Mouse (Mus musculus) cortical plate, adult 2 months (tissue): ENCODE measurements at regions not wholly inside any gene's neighbourhood (a gene's known extent, or its start where the extent isn't known, plus 50 kb on each side); places are given as distances from the start of the nearest gene placed in this dataset.
A peak's percentile ranks its signal among the peaks of the same experiment; 100 is the strongest.

Experiments used
- H3K27ac ChIP-seq: fragments of 200-500 bp; 2 replicates; pipeline ENCODE4 v1.5.1; 2012; ENCODE audit warnings: low read length, control low read depth, inconsistent platforms; ENCODE audit not compliant: insufficient read depth
- H3K4me1 ChIP-seq: fragments of 200-500 bp; 2 replicates; pipeline ENCODE4 v1.6.1; 2011; ENCODE audit warnings: low read length; ENCODE audit not compliant: control insufficient read depth, insufficient read depth
- H3K4me3 ChIP-seq: fragments of 200-500 bp; 2 replicates; pipeline ENCODE4 v1.5.1; 2011; ENCODE audit warnings: mild to moderate bottlenecking, low read length, control low read depth; ENCODE audit not compliant: insufficient read depth
- CTCF ChIP-seq: fragments of 200-500 bp; IDR thresholded peaks from 2 replicates; pipeline ENCODE4 v1.5.1; 2011; ENCODE audit warnings: mild to moderate bottlenecking, control low read depth, low read length; ENCODE audit not compliant: insufficient read depth; ENCODE audit errors: extremely low read depth
- POLR2A ChIP-seq: fragments of 200-500 bp; IDR thresholded peaks from 2 replicates; pipeline ENCODE4 v1.6.1; 2011; ENCODE audit warnings: mild to moderate bottlenecking, low read length, control low read depth; ENCODE audit not compliant: insufficient read depth; ENCODE audit errors: extremely low read depth

DNA sequence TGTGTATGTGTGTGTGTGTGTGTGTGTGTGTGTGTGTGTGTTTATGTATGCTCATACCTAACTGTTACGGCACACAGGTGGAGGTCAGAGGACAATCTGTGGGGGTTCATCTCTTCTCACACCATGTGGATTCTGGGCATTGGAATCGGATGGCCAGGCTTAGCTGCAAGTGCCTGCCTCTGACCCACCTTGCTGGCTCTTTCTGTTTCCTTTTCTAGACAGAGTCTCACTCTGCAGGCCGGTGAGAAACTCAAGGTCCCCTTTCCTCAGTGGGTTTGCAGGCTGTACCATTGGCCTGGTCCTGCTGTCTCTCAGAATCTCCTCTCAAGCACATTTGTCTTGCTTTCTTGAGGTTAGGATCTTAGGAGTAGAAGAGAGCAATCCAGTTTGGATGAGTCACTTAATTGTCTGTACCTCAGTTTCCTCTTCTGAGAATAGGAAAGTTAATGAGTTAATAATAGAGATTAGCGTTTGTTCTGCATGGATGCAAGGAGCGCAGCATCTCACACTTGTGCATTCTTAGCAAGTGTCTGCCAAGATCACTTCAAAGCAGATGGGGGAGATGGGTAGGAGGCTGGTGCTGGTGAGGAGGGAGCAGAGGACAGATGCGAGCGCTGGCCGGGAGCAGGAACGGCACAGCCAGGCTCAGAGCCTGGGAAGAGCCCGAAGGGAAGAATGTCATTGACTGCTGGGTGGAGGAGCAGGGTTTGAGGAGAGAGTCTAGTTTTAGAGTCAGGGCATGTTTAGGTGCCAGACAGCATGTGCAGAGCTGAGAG is 155.2 kb downstream of the Chst1 start:
- H3K4me1 ChIP-seq: no peaks in the 10 kb centered on the region
- no peak overlapping the region for H3K4me3 ChIP-seq
- TF ChIP-seq POLR2A: no peak
- no peak for TF ChIP-seq CTCF
- H3K27ac ChIP-seq: no peak overlapping the region

- Histone ChIP-seq H3K4me3 (no peak overlapping the region), H3K27ac (no peak overlapping the region), H3K4me1 (no peaks in the 10 kb centered on the region)
- TF ChIP-seq POLR2A: no peak
- TF ChIP-seq CTCF: no peak
Measured at GRCm38 (mm10) chr2:92756491-92756890, 157.0 kb downstream of the Chst1 start.

GRCm38 (mm10) chr2:92758775-92759174 is 156.1 kb upstream of the Syt13 start:
- no peak overlapping the region for H3K4me3 ChIP-seq
- TF ChIP-seq CTCF: no peak
- no peak for TF ChIP-seq POLR2A
- H3K27ac ChIP-seq: no peak overlapping the region
- no peaks in the 10 kb centered on the region for H3K4me1 ChIP-seq

DNA sequence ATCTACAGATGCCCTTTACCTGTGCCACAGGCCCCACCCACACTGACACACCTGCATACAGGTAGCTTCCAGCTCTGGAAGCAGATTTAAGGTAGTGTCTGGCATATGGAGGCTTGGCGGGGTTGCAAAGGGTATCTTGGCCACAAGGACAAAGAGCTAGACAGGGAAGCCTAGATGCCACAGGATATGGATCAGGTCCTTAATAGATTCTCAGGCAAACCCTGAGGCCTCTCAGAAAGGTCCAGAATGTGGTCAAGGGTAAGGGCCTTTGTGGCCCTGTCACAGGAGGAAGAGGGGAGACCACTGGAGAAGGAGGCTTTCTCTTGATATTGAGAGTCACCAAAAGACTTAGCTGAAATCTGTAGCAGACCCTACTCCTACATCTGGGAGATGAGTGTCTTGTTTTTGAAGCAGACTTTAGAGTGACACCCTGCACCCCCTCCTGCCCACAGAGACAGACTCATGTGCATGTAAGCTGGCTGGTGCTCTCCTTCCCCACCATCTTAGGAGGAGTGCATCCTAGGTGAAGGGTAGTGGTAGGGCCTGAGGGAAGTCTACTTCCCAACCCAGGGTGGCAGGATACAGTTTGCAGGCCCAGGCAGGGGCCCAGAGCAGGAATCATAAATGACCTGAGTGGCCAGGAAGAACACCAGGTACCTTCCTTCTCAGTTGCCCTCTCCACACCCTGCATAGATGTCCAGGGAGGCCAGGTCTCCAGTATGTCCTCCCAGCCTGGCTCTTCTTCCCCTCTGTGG is 150.8 kb upstream of the Syt13 start:
- no peak for TF ChIP-seq POLR2A
- TF ChIP-seq CTCF: no peak
- H3K4me1 ChIP-seq: no peaks in the 10 kb centered on the region
- H3K27ac ChIP-seq: no peak overlapping the region
- no peak overlapping the region for H3K4me3 ChIP-seq

DNA sequence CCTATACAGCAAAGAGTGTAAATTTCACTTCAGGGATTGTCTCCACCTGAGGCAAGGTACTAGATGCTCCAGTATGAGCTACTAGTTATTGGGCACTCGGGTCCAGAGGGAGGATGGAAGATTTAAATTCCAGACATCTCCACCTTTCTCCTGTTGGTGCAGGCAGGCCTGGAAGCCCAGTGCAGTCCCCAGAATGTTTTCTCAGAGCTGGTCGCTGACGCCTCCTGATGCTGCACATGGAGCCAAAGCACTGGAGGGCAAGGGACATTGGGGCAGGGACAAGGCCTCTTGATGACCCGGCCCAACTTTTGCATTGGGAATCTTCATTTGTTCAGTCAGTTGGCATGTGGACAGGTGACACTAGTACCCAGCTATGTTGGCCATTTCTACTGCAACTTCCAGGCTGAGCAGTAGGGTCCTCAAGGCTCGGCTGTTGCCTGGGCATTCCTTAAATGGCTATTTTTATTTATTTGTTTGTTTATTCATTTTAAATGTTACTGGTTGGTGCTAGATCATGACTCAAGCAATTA is 147.4 kb upstream of the Syt13 start:
- H3K27ac ChIP-seq: no peak overlapping the region
- H3K4me3 ChIP-seq: no peak overlapping the region
- peaks cover 2% of the 10 kb centered on the region; the same call in 1 of the 2 replicates for H3K4me1 ChIP-seq
- no peak for TF ChIP-seq POLR2A
- no peak for TF ChIP-seq CTCF

GRCm38 (mm10) chr2:92768088-92768487 is 146.8 kb upstream of the Syt13 start:
- TF ChIP-seq POLR2A (no peak), CTCF (no peak)
- Histone ChIP-seq H3K27ac (no peak overlapping the region), H3K4me1 (peaks cover 5% of the 10 kb centered on the region), H3K4me3 (no peak overlapping the region)

DNA sequence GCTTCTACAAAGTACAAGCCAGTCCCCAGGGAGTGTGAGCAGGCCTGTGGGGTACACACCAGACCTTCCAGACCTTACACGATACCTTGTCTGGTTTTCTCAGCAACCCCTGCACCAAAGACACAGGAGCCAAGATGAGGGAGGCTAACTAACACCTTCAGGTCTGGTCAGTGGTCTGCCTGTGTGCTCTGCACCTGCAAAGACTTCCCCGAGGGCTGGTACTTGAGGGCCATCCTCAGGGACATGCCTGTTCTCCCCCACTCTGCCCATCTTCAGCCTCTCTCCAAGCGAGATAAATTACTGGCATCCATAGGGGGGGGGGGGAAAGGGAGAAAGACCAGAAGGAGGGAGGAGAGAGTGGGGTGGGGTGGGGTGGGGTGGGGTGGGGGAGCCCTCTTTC is 145.8 kb upstream of the Syt13 start:
- no peak for TF ChIP-seq POLR2A
- no peak for TF ChIP-seq CTCF
- H3K4me3 ChIP-seq: no peak overlapping the region
- no peak overlapping the region for H3K27ac ChIP-seq
- peaks cover 5% of the 10 kb centered on the region for H3K4me1 ChIP-seq

DNA sequence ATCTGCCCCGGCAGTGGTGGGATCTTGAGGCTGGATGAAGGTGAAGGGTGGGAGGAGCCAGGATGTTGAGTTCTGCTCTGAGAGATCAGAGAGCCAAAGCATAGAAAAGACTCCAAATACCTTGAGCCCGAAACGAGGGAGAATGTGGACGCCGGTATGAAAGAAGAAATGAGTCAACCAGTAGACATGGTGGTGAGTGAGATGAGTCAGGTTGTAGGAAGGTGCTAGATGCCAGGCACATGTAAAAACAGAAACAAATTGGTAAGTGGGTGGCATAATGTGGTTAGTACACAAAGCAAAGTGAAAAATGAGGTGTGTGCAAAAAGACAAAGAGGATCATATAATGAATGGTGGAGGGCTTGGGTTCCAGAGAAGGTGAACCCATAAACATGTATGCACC is 144.8 kb upstream of the Syt13 start:
- no peak overlapping the region for H3K27ac ChIP-seq
- H3K4me1 ChIP-seq: peaks cover 5% of the 10 kb centered on the region
- TF ChIP-seq CTCF (no peak), POLR2A (no peak)
- H3K4me3 ChIP-seq: no peak overlapping the region

GRCm38 (mm10) chr2:92772623-92773022 is 142.3 kb upstream of the Syt13 start:
- H3K4me1 ChIP-seq: peaks cover 5% of the 10 kb centered on the region
- TF ChIP-seq POLR2A (no peak), CTCF (no peak)
- H3K27ac ChIP-seq: peak overlapping the region; percentile 1; the same call in 1 of the 2 replicates
- no peak overlapping the region for H3K4me3 ChIP-seq

DNA sequence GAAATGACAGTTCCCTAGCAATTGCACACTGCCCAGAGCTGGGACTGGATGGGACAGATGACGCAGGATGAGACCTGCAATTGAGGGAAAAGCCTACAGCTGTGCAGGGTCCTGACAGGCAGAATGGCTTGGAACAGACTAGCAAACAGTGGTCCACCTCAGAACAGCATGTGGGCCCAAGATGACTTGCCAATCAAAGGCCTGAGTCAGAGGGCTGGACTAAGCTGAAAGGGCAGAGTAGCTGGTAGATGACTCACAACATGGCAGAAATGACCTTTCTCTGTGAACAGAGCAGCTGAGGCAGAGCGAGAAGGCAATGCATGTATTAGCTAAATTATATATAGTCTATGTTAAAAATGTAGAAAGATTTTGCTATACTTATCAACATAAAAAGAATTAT is 138.4 kb upstream of the Syt13 start:
- Histone ChIP-seq H3K27ac (no peak overlapping the region), H3K4me1 (peaks cover 5% of the 10 kb centered on the region), H3K4me3 (no peak overlapping the region)
- no peak for TF ChIP-seq POLR2A
- no peak for TF ChIP-seq CTCF
